Mouse (Mus musculus) adrenal gland, adult 2 months (tissue): ENCODE measurements around the gene Ctla4. TPM values are rescaled to one million over a fixed set of nuclear protein-coding genes. Genes with fewer than 3 reads are reported as not detected.

ENCODE experiments used
- DNase-seq: peaks from one replicate; pipeline ENCODE4 v3.0.0; 2021
- polyA plus RNA-seq: library from polyadenylated mRNA; depleted of rRNA; stranded (reverse); fragments of >200 nt; gene quantifications from 2 replicates; pipeline ENCODE4 v1.2.3, GENCODE M21; 2012; rRNA removed
- total RNA-seq, 2 experiments: library from RNA; stranded (reverse); gene quantifications; 2 replicates each; pipeline ENCODE4 v1.2.3; 2021

The Ctla4 gene
- total and polyA plus RNA-seq, 3 experiments = 0.04 TPM; not detected in 2

- DNase-seq = peak; percentile 51
Observed at GRCm38 (mm10) chr1:60961080-60961479, 74.3 kb downstream of the Ctla4 start.

GRCm38 (mm10) chr1:60962095-60962494 lies 75.3 kb downstream of the Ctla4 start:
- no peak for DNase-seq

Other genes starting within 250 kb of the Ctla4 start
- gene Cd28, start 170.2 kb upstream of the Ctla4 start, total RNA-seq = under 1 TPM; 0.29 to 0.83 TPM
- 0.06 and 0.12 TPM in 2 replicates for gene Cd28, start 170.2 kb upstream of the Ctla4 start, polyA plus RNA-seq
- gene Icos, start 90.9 kb downstream of the Ctla4 start, total RNA-seq = under 1 TPM in 1 of 2 experiments, not detected in 1; 0.38 TPM
- gene Icos, start 90.9 kb downstream of the Ctla4 start, polyA plus RNA-seq = 0.02 and 0.03 TPM in 2 replicates